Mouse (Mus musculus) left cerebral cortex, postnatal 14 days (tissue): Measurements from ENCODE around the gene Parpbp. TPM values are rescaled to one million over a fixed set of nuclear protein-coding genes. Genes with fewer than 3 reads are reported as not detected.

Source experiments
- DNase-seq, 2 experiments: peaks; one replicate each; pipeline ENCODE4 v3.0.0; 2021 to 2022; ENCODE audit warnings: low spot score in 2 of 2, mixed read lengths in 1 of 2
- intact Hi-C: fragments of 180-260 bp; cut with DNase I; formaldehyde crosslinking; loops from one replicate; pipeline ENCODE4 v1.15.1; 2025
- long read RNA-seq, 2 experiments: library from polyadenylated mRNA; stranded (forward); transcript quantifications; one replicate each; pipeline ENCODE4 v2.0.0; 2021
- total RNA-seq, 2 experiments: library from RNA; stranded (reverse); gene quantifications; 2 replicates each; pipeline ENCODE4 v1.2.3; 2021

Gene Parpbp
- under 1 TPM; 0.77 to 0.80 TPM for total RNA-seq
- long read RNA-seq, experiment 1 = 0 reads
- long read RNA-seq, experiment 2 = 0 reads

- DNase-seq = peak; percentile 86 to 87
- intact Hi-C loops = no loop called here
Measured at GRCm38 (mm10) chr10:88146707-88147477, at the start of gene Parpbp, which contains the start of gene Nup37. TSS of gene Parpbp (minus strand) at chr10:88146941. TSS of gene Nup37 (plus strand) at chr10:88146992.

DNA sequence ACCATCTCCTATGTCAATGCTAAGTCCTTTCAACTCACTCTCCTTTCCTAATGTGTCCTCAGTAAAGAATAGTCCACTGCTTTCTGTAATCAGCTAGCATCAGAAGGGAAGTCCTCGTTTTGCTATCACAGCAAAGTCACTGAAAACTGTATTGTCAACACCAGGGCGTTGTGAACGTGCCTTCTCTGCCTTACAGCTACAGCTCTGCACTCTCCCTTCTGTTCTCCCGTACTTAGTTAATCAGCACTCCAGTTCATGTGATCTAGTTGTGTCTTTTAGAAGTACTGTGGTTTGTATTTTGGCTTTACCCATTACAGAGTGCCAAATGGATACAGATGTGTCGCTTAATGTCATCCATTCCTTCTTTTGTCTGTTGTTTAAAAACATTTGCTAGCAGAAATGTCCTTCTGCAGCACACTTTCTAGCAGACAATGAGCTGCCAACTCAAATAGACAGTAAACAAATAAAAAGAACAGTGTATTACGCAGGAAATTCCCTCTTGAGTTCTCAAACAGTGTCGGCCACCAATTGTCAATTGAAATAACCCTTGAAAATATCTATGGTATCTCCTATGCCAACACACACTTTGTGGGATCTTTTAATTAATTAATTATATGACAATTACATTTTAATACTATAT, 20.8 kb upstream of the Parpbp start:
- intact Hi-C loops = no loop called here

GRCm38 (mm10) chr10:88166158-88166557, 19.4 kb upstream of the Parpbp start:
- no peak for DNase-seq
- intact Hi-C loops = no loop called here

More for the DNA sequence above, 20.8 kb upstream of the Parpbp start:
- DNase-seq = no peak

- intact Hi-C loops = no loop called here
- no peak for DNase-seq
Measured at GRCm38 (mm10) chr10:88162676-88163075, 15.9 kb upstream of the Parpbp start.

- intact Hi-C loops = no loop called here
- DNase-seq = no peak
Measured at GRCm38 (mm10) chr10:88162096-88162495, 15.4 kb upstream of the Parpbp start.

- DNase-seq = no peak
- intact Hi-C loops = no loop called here
Measured at GRCm38 (mm10) chr10:88151658-88152057, 4.9 kb upstream of the Parpbp start.

- intact Hi-C loops = no loop called here
- DNase-seq = no peak
Measured at GRCm38 (mm10) chr10:88150381-88150780, 3.6 kb upstream of the Parpbp start.

GRCm38 (mm10) chr10:88146187-88146586, 554 bp downstream of the Parpbp start:
- intact Hi-C loops = no loop called here
- no peak for DNase-seq

DNA sequence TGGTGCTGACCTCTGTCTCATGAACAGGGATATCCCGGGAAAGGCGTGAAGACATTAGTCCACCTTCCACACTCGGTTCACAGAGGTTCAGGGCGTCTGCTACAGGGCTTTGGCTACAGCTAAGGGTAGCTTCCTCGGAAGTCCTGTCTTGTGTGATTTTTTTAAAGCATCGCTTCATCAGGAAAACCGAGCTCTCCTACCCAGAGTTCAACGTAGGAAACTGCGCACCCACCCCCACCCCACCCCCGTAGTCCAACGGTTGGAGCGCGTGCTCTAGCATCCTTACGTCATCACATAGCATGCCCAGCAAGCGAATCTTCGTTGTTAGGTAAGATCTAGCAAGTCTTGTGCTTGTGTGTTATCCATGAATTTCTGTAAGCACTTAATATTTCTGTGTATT, 11.1 kb downstream of the Parpbp start:
- intact Hi-C loops = no loop called here
- DNase-seq = no peak

DNA sequence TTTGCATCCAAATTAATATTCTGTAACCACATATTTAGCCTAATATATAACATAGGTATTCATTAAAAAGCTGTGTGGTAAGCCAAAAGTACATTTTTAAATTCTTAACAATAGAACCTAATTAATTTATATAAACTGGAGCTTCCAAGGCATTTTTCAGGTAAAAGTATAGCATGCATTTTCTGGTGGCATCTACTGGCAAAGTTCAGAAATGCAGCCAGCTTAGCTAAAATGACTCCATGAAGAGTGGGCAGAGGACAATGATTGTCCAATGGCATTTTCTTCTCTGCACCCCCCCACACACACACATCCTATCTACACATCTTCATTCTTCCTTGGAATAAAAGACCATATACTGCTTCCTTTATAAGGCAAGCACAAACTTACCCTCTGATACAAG, 27.0 kb downstream of the Parpbp start:
- intact Hi-C loops = loop anchor here (10.0 kb wide), 1 partner anchor 265 kb away; the partner anchor contains the start of gene Igf1
- DNase-seq = no peak

GRCm38 (mm10) chr10:88113290-88113689, 33.5 kb downstream of the Parpbp start:
- intact Hi-C loops = no loop called here
- DNase-seq = no peak

DNA sequence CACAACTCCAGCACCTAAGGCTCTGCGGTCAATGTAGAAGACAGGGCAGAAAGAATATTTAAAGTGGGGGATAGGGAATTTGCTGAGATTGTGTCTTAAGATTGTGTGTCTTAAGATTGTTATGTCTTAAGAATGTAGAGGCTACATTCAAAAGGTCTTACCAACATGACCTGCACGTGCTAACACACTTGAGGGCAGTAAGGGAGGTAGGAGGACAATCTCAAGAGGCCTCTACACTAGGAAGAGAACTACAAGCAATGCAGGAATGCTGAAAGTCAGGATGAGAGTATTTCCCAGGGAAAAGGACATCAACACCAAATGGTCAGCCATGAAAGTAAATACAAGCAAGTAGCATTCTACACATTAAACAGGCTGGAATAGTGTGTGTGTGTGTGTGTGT, 40.6 kb downstream of the Parpbp start:
- DNase-seq = no peak
- intact Hi-C loops = no loop called here

DNA sequence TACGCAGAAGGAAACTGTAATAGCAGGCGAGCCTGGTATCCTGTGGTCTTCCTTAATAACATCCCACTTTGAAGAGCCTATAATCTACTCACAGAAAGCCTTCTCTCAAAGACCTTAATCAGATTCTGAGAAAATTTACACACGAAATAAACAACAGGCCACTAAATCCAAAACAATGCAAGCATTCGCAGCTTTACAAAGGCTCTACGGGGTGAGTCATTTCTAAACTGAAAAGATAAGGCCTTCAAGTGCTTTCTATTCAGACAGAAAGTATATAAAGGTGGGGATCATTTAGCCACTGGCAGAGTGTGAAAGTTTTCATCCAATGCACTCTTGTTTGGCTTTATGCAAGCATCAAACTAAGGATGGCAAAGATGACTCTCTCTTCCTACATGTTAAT, 56.0 kb downstream of the Parpbp start, which contains the start of gene Pmch:
TSS of gene Pmch (plus strand) at position 301 of the 400 bp plus-strand sequence.
- intact Hi-C loops = no loop called here
- DNase-seq = no peak

- DNase-seq = no peak
- intact Hi-C loops = no loop called here
Measured at GRCm38 (mm10) chr10:88067377-88067776, 79.4 kb downstream of the Parpbp start.

GRCm38 (mm10) chr10:88064872-88065271, 81.9 kb downstream of the Parpbp start:
- intact Hi-C loops = no loop called here
- no peak for DNase-seq

DNA sequence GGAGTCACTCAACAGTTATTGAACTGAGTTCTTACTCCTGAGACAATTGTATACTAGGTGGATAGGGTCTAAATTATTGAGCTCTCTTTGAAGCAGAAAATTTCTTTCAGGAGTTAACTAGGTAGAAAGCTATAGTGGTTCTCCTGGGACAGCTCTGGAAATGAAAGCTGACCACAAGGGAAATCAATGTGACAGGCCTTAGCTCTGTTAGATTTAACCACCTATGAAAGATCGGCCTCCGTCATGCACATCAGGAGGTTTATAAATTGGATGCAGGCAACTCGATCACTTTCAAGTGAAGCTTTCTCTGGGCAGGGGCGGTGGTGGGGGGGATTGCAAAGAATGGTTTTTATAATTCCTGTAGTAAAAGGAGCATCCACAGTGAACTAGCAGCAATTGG, 83.3 kb downstream of the Parpbp start:
- intact Hi-C loops = no loop called here

GRCm38 (mm10) chr10:88056950-88057649, 89.6 kb downstream of the Parpbp start:
- intact Hi-C loops = no loop called here

More for the DNA sequence above, 83.3 kb downstream of the Parpbp start:
- DNase-seq = no peak

DNA sequence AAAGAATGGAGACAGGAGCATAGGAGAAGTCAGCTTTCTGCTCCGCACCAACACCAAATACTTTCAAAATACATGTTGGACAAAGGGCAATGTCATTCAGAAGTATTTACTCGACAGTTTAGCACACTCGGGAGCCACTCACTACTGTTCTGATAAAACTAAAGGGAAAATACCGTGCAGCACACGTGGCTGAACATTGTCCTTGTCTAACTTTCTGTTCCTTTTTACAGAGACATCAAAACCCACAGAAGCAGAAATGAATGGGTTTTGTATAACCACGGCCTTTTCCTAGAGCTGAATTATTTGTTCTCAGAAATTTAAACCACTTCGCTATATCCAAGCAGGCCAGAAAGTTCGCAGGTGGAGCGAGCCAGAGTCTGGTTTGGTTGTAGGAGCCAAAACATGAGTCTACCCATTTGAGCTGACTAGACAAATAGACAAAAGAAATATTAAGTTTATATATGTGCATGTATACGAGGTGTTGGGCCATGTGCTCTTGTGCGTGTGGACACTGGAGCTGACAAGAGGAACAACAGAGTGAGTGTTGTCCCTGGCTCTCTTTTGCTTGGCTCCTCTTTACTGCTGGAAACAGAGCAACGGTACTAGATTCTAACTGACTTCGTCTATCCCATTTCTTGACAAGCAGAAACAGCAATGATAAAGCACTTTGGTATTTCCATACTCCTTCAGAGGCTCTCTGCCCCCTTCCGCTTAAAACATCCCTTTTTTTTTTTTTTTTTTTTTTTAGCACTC, 92.3 kb downstream of the Parpbp start:
- no peak for DNase-seq
- intact Hi-C loops = no loop called here

More at GRCm38 (mm10) chr10:88056950-88057649, 89.6 kb downstream of the Parpbp start:
- peak; percentile 20 to 44 for DNase-seq

- intact Hi-C loops = no loop called here
- no peak for DNase-seq
Measured at GRCm38 (mm10) chr10:88046098-88046771, 100.5 kb downstream of the Parpbp start.
